Mouse (Mus musculus): ENCODE measurements at regions not wholly inside any gene's neighbourhood (a gene's known extent, or its start where the extent isn't known, plus 50 kb on each side); places are given as distances from the start of the nearest gene placed in this dataset.

GRCm38 (mm10) chr16:73120568-73120967, 812.5 kb downstream of the Robo1 start:
- Histone ChIP-seq H3K9ac (no peak overlapping the region), H3K36me3 (replicated peaks) (no peaks in the 10 kb centered on the region), H3K4me2 (no peak overlapping the region), H3K4me1 (replicated peaks) (no peaks in the 10 kb centered on the region), H3K27ac (replicated peaks) (no peak overlapping the region), H3K9me3 (replicated peaks) (no peaks in the 10 kb centered on the region), H3K27me3 (no peaks in the 10 kb centered on the region), H3K4me3 (replicated peaks) (no peak overlapping the region)
- no peak for ATAC-seq (ENCODE audit: insufficient read depth)

- no peaks in the 10 kb centered on the region for H3K36me3 ChIP-seq (replicated peaks)
- H3K4me3 ChIP-seq (replicated peaks) = no peak overlapping the region
- no peaks in the 10 kb centered on the region for H3K27me3 ChIP-seq
- H3K9me3 ChIP-seq (replicated peaks) = no peaks in the 10 kb centered on the region
- H3K9ac ChIP-seq = no peak overlapping the region
- no peaks in the 10 kb centered on the region for H3K4me1 ChIP-seq (replicated peaks)
- 33% methylated on average over 2 of the region's 2 CpGs for WGBS (ENCODE audit: insufficient replicate concordance)
- no peak for ATAC-seq (ENCODE audit: insufficient read depth)
- no peak overlapping the region for H3K27ac ChIP-seq (replicated peaks)
- no peak overlapping the region for H3K4me2 ChIP-seq
Measured at GRCm38 (mm10) chr16:73117338-73117737, 809.2 kb downstream of the Robo1 start.

GRCm38 (mm10) chr16:73108021-73108452, 799.9 kb downstream of the Robo1 start:
- no peak for ATAC-seq (ENCODE audit: insufficient read depth)
- no peaks in the 10 kb centered on the region for H3K9me3 ChIP-seq (replicated peaks)
- no peak overlapping the region for H3K4me3 ChIP-seq (replicated peaks)
- 70% methylated on average over 7 of the region's 7 CpGs for WGBS (ENCODE audit: insufficient replicate concordance)
- H3K27ac ChIP-seq (replicated peaks) = no peak overlapping the region
- no peak overlapping the region for H3K4me2 ChIP-seq
- H3K36me3 ChIP-seq (replicated peaks) = no peaks in the 10 kb centered on the region
- no peaks in the 10 kb centered on the region for H3K4me1 ChIP-seq (replicated peaks)
- H3K27me3 ChIP-seq = no peaks in the 10 kb centered on the region
- H3K9ac ChIP-seq = no peak overlapping the region

GRCm38 (mm10) chr16:73107608-73108007, 799.5 kb downstream of the Robo1 start:
- Histone ChIP-seq H3K4me1 (replicated peaks) (no peaks in the 10 kb centered on the region), H3K4me2 (no peak overlapping the region), H3K27ac (replicated peaks) (no peak overlapping the region), H3K9me3 (replicated peaks) (no peaks in the 10 kb centered on the region), H3K4me3 (replicated peaks) (no peak overlapping the region), H3K27me3 (no peaks in the 10 kb centered on the region), H3K9ac (no peak overlapping the region), H3K36me3 (replicated peaks) (no peaks in the 10 kb centered on the region)
- 78% methylated on average over 9 of the region's 9 CpGs for WGBS (ENCODE audit: insufficient replicate concordance)
- ATAC-seq (ENCODE audit: insufficient read depth) = no peak

GRCm38 (mm10) chr16:73105496-73105895, 797.4 kb downstream of the Robo1 start:
- Histone ChIP-seq H3K36me3 (replicated peaks) (no peaks in the 10 kb centered on the region), H3K4me1 (replicated peaks) (no peaks in the 10 kb centered on the region), H3K9me3 (replicated peaks) (no peaks in the 10 kb centered on the region), H3K9ac (no peak overlapping the region), H3K4me3 (replicated peaks) (no peak overlapping the region), H3K27ac (replicated peaks) (no peak overlapping the region), H3K4me2 (no peak overlapping the region), H3K27me3 (no peaks in the 10 kb centered on the region)
- no peak for ATAC-seq (ENCODE audit: insufficient read depth)
- WGBS (ENCODE audit: insufficient replicate concordance) = 68% methylated on average over 10 of the region's 10 CpGs

GRCm38 (mm10) chr16:73100273-73100672, 792.2 kb downstream of the Robo1 start:
- Histone ChIP-seq H3K4me2 (no peak overlapping the region), H3K27ac (replicated peaks) (no peak overlapping the region), H3K9me3 (replicated peaks) (no peaks in the 10 kb centered on the region), H3K9ac (no peak overlapping the region), H3K27me3 (no peaks in the 10 kb centered on the region), H3K4me1 (replicated peaks) (no peaks in the 10 kb centered on the region), H3K4me3 (replicated peaks) (no peak overlapping the region), H3K36me3 (replicated peaks) (no peaks in the 10 kb centered on the region)
- no peak for ATAC-seq (ENCODE audit: insufficient read depth)
- WGBS (ENCODE audit: insufficient replicate concordance) = 72% methylated on average over 8 of the region's 8 CpGs

GRCm38 (mm10) chr16:73098760-73099159, 790.7 kb downstream of the Robo1 start:
- Histone ChIP-seq H3K4me2 (no peak overlapping the region), H3K9me3 (replicated peaks) (no peaks in the 10 kb centered on the region), H3K9ac (no peak overlapping the region), H3K27me3 (no peaks in the 10 kb centered on the region), H3K27ac (replicated peaks) (no peak overlapping the region), H3K36me3 (replicated peaks) (no peaks in the 10 kb centered on the region), H3K4me1 (replicated peaks) (no peaks in the 10 kb centered on the region), H3K4me3 (replicated peaks) (no peak overlapping the region)
- ATAC-seq (ENCODE audit: insufficient read depth) = no peak
- 12% methylated on average over 4 of the region's 4 CpGs for WGBS (ENCODE audit: insufficient replicate concordance)

- no peak overlapping the region for H3K4me2 ChIP-seq
- no peak overlapping the region for H3K4me3 ChIP-seq (replicated peaks)
- H3K27me3 ChIP-seq = no peaks in the 10 kb centered on the region
- H3K27ac ChIP-seq (replicated peaks) = no peak overlapping the region
- H3K9me3 ChIP-seq (replicated peaks) = no peaks in the 10 kb centered on the region
- no peak overlapping the region for H3K9ac ChIP-seq
- no peaks in the 10 kb centered on the region for H3K4me1 ChIP-seq (replicated peaks)
- H3K36me3 ChIP-seq (replicated peaks) = no peaks in the 10 kb centered on the region
- 23% methylated on average over 14 of the region's 14 CpGs for WGBS (ENCODE audit: insufficient replicate concordance)
- ATAC-seq (ENCODE audit: insufficient read depth) = no peak
Measured at GRCm38 (mm10) chr16:73097176-73097575, 789.1 kb downstream of the Robo1 start.

- 33% methylated on average over 8 of the region's 8 CpGs for WGBS (ENCODE audit: insufficient replicate concordance)
Measured at GRCm38 (mm10) chr16:73096091-73097083, 788.3 kb downstream of the Robo1 start.

More at GRCm38 (mm10) chr16:73096091-73097083, 788.3 kb downstream of the Robo1 start:
- Histone ChIP-seq H3K4me1 (replicated peaks) (no peaks in the 10 kb centered on the region), H3K9ac (no peak overlapping the region), H3K27ac (replicated peaks) (no peak overlapping the region), H3K27me3 (no peaks in the 10 kb centered on the region), H3K9me3 (replicated peaks) (no peaks in the 10 kb centered on the region), H3K36me3 (replicated peaks) (no peaks in the 10 kb centered on the region), H3K4me2 (no peak overlapping the region), H3K4me3 (replicated peaks) (no peak overlapping the region)
- ATAC-seq (ENCODE audit: insufficient read depth) = no peak

Measured in liver, embryonic 15.5 days (tissue).